Mouse (Mus musculus): ENCODE data around the gene Foxb1. TPM values are rescaled to one million over a fixed set of nuclear protein-coding genes. Genes with fewer than 3 reads are reported as not detected.

Foxb1 gene
- total RNA-seq (2021), result under 1 TPM in 1 of 2 experiments, not detected in 1; 0.11 TPM
- long read RNA-seq, result 0 reads

DNA sequence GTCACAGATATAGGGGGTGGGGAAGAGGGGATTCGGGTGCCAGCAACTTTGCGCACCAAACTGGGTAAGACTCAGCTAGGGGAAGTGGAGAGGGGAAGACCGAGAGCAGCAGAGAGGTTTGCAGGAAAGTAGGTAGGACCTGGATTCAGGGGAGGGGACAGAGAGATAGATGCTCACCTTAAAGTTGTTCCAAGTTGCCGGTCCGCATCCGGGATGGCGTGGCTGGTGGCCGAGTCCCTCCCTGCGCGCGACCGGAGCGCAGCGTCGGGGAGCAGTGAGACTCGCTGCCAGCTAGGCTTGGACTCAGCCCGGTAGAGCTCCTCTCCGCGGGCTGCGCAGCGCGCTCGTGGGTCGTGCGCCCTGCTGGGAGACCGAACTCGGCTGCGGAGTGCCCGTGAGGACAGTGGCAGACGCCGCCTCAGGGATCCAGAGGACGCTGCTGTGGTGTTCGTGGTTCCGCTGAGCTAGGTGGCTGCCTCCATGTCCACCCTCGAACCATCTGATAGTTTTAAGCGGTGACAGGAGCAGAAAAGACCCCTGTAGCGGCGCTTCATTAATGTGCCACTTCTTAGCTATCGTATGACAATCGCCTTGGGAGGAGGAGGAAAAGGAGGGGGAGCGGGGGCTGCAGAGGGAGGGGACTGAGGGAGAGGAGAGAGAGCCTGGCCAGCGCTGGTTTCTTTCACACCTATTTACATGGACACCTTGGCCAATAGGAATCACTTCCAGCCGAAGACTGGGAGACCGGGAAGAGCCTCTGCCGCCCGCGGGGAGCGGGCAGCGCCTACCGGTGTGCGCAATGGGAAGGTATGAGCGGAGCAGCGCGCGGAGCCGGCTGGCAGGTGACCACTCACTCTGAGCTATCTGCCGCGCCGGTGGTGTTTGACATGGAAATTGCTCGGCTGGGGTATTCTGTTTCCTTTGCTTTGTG lies at the start of gene Foxb1:
Gene Foxb1 (minus strand): TSS at position 570 of the 931 bp plus-strand sequence.
- DNase-seq (ENCODE audit: low spot score in 2 of 2), result no peak

DNA sequence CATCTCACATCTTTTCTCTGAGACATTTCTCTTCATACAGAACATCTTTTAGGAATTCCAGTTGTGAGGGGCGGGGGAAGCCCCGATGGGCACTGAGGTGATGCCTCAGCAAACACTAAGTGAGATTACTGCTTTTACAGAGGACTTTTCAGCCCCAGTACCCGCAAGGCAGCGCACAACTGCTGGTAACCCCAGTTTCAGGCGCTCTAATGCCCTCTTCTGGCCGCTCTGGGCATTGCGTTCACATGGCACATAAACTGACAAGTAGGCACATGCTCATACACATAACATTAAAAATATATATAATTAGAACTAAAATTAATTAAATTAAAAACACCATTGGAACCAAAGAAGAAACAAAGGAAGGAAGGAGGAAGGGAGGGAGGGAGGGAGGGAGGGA lies 29.8 kb upstream of the Foxb1 start:
- peak in 1 of 2 experiments; percentile 8 for DNase-seq (ENCODE audit: low spot score in 2 of 2)

- DNase-seq (ENCODE audit: low spot score in 2 of 2), result no peak
Measured at GRCm38 (mm10) chr9:69779996-69780395, 19.3 kb upstream of the Foxb1 start.

DNA sequence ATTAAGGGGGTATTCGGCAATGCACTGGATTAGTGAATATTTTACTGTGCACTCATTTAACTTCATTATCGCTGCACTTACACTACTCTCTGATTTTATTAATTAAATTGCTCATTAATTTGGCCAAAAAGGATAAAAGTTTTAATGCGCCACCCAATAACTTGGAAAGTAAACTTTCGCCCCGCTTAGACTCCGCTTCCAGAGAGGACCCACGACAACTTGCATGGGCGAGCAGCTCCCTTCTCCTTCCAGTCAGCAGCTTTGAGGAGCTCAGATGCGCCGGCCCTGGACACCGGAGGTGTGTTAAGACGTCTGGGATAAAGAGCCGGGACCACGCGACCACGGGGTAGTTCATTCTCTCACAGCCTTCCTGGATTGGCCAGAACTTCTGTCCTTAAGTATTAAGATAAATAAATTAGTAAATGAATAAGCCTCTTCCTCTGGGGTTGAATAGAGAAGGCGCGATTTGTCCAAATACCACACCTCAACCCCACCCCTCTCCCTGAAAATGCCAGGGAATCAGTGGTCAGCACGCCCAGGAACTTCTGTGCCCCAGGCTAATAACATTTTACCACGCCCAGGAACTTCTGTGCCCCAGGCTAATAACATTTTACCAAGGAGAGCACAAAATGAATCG lies 9.3 kb upstream of the Foxb1 start:
- DNase-seq (ENCODE audit: low spot score in 2 of 2), result no peak

- DNase-seq (ENCODE audit: low spot score in 2 of 2), result no peak
Measured at GRCm38 (mm10) chr9:69769091-69769948, 8.6 kb upstream of the Foxb1 start.

GRCm38 (mm10) chr9:69768136-69768875 lies 7.6 kb upstream of the Foxb1 start:
- no peak for DNase-seq (ENCODE audit: low spot score in 2 of 2)

- no peak for DNase-seq (ENCODE audit: low spot score in 2 of 2)
Measured at GRCm38 (mm10) chr9:69767421-69767820, 6.7 kb upstream of the Foxb1 start.

GRCm38 (mm10) chr9:69766936-69767335 lies 6.2 kb upstream of the Foxb1 start:
- no peak for DNase-seq (ENCODE audit: low spot score in 2 of 2)

- DNase-seq (ENCODE audit: low spot score in 2 of 2), result no peak
Measured at GRCm38 (mm10) chr9:69766301-69766700, 5.6 kb upstream of the Foxb1 start.

GRCm38 (mm10) chr9:69765483-69766050 lies 4.8 kb upstream of the Foxb1 start:
- DNase-seq (ENCODE audit: low spot score in 2 of 2), result no peak

DNA sequence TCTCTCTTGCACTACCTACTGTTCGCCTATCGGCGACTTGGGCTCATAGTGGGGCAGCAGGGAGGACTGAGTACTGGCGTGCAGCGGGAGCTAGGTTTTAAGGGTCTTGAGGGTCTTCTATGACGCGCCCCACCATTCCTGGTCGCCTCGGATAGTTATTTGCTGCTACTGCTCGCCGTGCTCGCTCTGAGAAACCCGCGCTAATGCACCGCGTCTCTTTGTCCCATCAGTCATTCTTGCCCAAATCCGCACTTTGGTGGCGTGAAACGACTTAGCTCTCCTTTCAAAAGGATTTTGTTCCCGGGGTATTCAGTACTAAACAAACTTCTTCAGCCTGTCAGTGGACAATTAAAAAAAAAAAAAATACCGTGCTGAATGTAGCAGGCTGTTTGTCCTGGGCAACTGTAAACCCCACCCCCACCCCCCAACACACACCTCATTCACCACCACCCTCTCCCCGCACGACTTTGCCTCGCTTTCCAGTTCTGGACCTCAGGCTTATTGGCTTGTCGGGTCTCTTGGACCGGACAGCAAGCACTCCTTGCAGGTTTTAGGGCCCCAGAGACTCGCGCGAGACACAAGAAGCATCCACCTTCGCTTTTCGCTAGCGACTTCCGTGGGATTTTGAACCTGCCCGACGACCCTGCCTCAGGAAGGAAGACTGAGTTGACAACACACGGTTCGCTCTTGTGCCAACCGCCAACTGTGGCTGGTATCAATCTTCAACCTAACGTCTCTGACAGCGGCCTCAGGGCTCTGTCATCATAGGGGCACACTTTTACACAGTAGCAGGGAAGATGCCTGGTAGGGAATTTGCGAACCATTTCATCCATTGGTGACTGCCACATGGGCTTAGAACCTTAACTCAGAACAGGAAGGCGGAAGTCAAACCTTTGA lies 4.1 kb upstream of the Foxb1 start:
- DNase-seq (ENCODE audit: low spot score in 2 of 2), result no peak

DNA sequence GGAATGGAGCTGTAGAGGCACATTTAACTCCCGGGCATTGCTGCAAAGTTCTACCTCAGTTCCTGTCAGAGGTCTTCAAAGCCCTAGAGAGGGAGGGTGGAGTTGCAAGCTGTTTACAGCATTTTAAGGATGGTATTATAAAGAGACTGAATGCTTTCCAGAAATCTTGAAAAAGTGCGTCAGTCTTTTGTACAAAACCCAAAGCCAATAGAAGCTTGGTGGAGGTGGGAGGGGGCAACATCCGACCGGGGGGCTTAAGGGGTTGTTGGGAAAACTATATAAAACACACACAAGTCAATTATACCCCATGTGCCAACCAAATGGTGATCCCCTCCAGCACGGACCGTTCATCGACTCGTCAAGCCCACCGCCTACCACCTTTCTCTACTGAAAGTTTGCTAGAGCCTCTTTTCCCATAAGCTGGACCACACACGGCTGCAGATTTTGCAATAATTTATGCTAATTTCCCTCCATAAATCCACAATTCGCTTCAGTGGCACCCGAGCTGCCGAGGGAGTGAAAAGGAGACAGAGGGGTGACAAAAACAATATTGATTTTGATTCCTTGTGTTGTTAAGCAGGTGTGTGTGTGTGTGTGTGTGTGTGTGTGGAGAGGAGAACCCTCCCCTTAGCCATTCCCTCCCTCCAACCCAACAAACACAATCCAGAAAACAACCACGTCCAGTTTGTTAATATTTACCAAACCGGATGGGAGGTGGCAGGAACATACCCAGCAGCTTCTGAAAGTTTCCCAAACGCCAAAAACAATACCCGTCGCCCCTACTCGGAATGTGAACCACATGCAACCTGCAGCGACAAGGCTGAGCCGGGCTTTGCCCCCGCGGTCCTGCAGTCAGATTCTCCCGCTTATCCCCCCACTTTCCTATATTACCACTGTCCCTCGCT lies 3.2 kb upstream of the Foxb1 start:
- no peak for DNase-seq (ENCODE audit: low spot score in 2 of 2)

DNA sequence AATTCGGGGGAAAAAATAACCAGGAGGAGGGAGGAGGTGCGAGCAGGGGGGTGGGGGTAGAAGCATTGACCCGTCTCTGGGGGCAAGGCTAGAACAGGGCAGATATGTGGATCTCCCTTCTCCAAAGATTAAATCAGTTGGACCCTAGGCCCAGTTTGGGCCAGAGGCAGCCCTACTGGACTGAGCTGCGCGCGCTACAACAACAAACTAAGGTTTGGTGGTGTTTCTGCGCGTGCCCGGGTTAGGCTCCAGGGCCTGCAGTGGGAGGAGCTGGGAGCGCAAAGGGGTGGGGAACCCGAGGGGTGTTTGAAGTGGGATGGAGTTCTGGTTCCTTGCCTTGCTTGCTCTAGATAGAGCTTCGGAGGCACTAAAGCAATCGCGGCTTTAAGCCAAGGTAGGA lies 2.0 kb upstream of the Foxb1 start:
- no peak for DNase-seq (ENCODE audit: low spot score in 2 of 2)

- no peak for DNase-seq (ENCODE audit: low spot score in 2 of 2)
Measured at GRCm38 (mm10) chr9:69762221-69762620, 1.5 kb upstream of the Foxb1 start.

GRCm38 (mm10) chr9:69761569-69761968 lies 829 bp upstream of the Foxb1 start:
- no peak for DNase-seq (ENCODE audit: low spot score in 2 of 2)

DNA sequence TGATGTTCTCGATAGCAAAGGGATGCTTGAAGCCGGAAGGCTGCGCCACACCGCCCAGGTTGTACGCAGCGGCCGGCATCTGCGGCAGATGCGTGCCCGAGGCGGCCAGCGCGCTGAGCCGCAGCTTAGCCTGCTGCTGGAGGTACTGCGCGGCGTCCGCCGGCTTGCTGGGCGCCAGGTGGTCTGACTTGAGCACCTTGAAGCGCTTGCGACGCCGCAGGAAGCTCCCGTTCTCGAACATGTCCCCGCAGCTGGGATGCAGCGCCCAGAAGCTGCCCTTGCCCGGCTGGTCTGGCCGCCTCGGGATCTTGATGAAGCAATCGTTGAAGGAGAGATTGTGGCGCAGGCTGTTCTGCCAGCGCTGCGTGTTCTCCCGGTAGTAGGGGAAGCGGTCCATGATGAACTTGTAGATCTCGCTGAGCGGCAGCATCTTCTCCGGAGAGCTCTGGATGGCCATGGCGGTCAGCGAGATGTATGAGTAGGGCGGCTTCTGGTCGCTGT lies 969 bp downstream of the Foxb1 start:
- no peak for DNase-seq (ENCODE audit: low spot score in 2 of 2)

GRCm38 (mm10) chr9:69758946-69759615 lies 1.7 kb downstream of the Foxb1 start:
- DNase-seq (ENCODE audit: low spot score in 2 of 2), result no peak

DNA sequence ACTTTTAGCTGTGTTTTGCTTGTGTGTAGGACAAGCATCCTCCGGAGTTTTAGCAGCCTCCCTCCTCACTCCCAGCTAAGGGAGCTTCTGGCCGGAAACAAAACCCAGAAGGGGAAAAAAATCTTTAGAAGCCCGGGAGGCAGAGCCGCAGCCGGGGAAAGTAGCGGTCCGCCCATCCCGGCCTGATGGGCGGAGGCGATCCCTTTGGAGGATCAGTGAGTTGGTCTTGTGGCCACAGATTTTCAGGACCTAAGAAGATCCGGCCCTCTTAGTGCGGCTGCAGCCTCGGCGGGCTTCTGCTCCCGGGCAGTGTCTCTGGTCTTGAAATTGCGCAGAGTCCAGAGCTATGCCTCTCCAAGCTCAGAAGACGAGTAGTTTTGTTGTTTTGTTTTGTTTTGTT lies 2.2 kb downstream of the Foxb1 start:
- DNase-seq (ENCODE audit: low spot score in 2 of 2), result no peak
